Mouse (Mus musculus): Measurements from ENCODE around the gene Mep1a. TPM values are rescaled to one million over a fixed set of nuclear protein-coding genes. Genes with fewer than 3 reads are reported as not detected.

Mep1a gene
- polyA plus RNA-seq, 1 experiment: 451 TPM

DNA sequence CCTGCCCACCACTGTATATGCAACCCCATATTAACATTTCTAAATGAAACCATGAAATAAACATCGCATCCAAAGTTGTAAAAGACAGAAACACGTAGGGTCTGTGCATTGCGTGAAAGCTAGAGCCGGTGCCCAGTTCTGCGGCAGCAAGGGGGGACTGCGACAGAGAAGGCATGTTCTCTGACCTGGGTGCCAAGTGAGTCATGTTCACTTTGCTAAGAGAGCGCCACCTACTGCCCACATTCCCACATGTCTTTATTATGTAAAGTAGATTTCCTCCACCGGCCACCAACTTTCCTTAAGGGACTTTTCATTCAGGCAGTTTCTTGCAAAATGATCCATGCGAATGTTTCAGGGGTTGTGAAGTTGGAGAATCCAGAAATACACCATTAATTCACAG lies 44.0 kb downstream of the Mep1a start:
- WGBS: 11% methylated on average over 9 of the region's 9 CpGs
- no peak overlapping the region for H3K27ac ChIP-seq (ENCODE audit: insufficient read depth, low read depth, low read length)
- H3K27me3 ChIP-seq (replicated peaks; ENCODE audit: control insufficient read depth, insufficient read depth, low read length): no peaks in the 10 kb centered on the region
- H3K36me3 ChIP-seq (ENCODE audit: control insufficient read depth, insufficient read depth, low read length): no peaks in the 10 kb centered on the region
- TF ChIP-seq POLR2A (IDR thresholded peaks at IDR 0.05; ENCODE audit: low read depth, low read length): no peak
- TF ChIP-seq CTCF (conservative IDR thresholded peaks at IDR 0.05; ENCODE audit: insufficient read depth, insufficient read length, low read depth, low read length): peak; percentile 77
- peak; percentile 83 for DNase-seq
- H3K4me3 ChIP-seq (ENCODE audit: insufficient read depth, low read depth, low read length): no peak overlapping the region
- H3K4me1 ChIP-seq (ENCODE audit: control insufficient read depth, insufficient read depth, low read length): peaks cover 2% of the 10 kb centered on the region; the same call in 1 of the 2 replicates

GRCm38 (mm10) chr17:43451216-43451615 lies 51.4 kb downstream of the Mep1a start:
- Histone ChIP-seq H3K4me1 (ENCODE audit: control insufficient read depth, insufficient read depth, low read length) (no peaks in the 10 kb centered on the region), H3K27ac (ENCODE audit: insufficient read depth, low read depth, low read length) (no peak overlapping the region), H3K4me3 (ENCODE audit: insufficient read depth, low read depth, low read length) (no peak overlapping the region), H3K36me3 (ENCODE audit: control insufficient read depth, insufficient read depth, low read length) (no peaks in the 10 kb centered on the region), H3K27me3 (replicated peaks; ENCODE audit: control insufficient read depth, insufficient read depth, low read length) (no peaks in the 10 kb centered on the region)
- 100% methylated on average over 1 of the region's 1 CpGs for WGBS
- TF ChIP-seq CTCF (conservative IDR thresholded peaks at IDR 0.05; ENCODE audit: insufficient read depth, insufficient read length, low read depth, low read length) (no peak), POLR2A (IDR thresholded peaks at IDR 0.05; ENCODE audit: low read depth, low read length) (no peak)
- DNase-seq: no peak

- DNase-seq: no peak
- Histone ChIP-seq H3K36me3 (ENCODE audit: control insufficient read depth, insufficient read depth, low read length) (no peaks in the 10 kb centered on the region), H3K4me1 (ENCODE audit: control insufficient read depth, insufficient read depth, low read length) (no peaks in the 10 kb centered on the region), H3K27me3 (replicated peaks; ENCODE audit: control insufficient read depth, insufficient read depth, low read length) (no peaks in the 10 kb centered on the region), H3K27ac (ENCODE audit: insufficient read depth, low read depth, low read length) (no peak overlapping the region), H3K4me3 (ENCODE audit: insufficient read depth, low read depth, low read length) (no peak overlapping the region)
- no peak for TF ChIP-seq POLR2A (IDR thresholded peaks at IDR 0.05; ENCODE audit: low read depth, low read length)
- TF ChIP-seq CTCF (conservative IDR thresholded peaks at IDR 0.05; ENCODE audit: insufficient read depth, insufficient read length, low read depth, low read length): no peak
- WGBS: 53% methylated on average over 8 of the region's 8 CpGs
Measured at GRCm38 (mm10) chr17:43434485-43434884, 68.1 kb downstream of the Mep1a start.

DNA sequence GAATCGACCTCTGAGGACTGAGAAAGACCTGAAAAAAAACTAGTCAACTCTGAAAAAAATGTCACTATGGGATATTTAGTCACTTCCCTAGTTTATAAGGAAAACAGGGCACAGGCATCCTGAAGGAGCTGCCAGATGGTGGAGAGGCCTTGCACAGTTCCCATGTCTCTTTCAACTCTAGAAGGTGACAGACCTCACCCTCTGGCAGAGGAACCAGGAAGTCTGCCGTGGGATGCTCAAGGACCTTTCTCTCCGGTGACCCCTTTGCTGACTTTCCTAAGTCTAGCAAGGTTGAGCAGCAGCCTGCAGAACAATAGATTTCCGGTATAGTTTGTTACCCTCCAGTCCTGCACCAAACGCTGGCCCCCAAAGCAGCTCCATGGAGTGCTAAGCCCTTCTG lies 70.9 kb downstream of the Mep1a start:
- Histone ChIP-seq H3K27ac (ENCODE audit: insufficient read depth, low read depth, low read length) (no peak overlapping the region), H3K4me1 (ENCODE audit: control insufficient read depth, insufficient read depth, low read length) (no peaks in the 10 kb centered on the region), H3K36me3 (ENCODE audit: control insufficient read depth, insufficient read depth, low read length) (no peaks in the 10 kb centered on the region), H3K27me3 (replicated peaks; ENCODE audit: control insufficient read depth, insufficient read depth, low read length) (no peaks in the 10 kb centered on the region), H3K4me3 (ENCODE audit: insufficient read depth, low read depth, low read length) (no peak overlapping the region)
- DNase-seq: peak; percentile 44
- TF ChIP-seq POLR2A (IDR thresholded peaks at IDR 0.05; ENCODE audit: low read depth, low read length) (no peak), CTCF (conservative IDR thresholded peaks at IDR 0.05; ENCODE audit: insufficient read depth, insufficient read length, low read depth, low read length) (no peak)
- 48% methylated on average over 5 of the region's 5 CpGs for WGBS

Other genes with a start within 250 kb of the Mep1a start
- gene Adgrf1, start 232.5 kb downstream of the Mep1a start, polyA plus RNA-seq (2012; rRNA removed): 0.92 and 1.8 TPM in 2 replicates
- gene Adgrf5, start 142.4 kb downstream of the Mep1a start, polyA plus RNA-seq (2012; rRNA removed): 35.5 and 41.7 TPM in 2 replicates
- not detected in 2 replicates for gene Ankrd66, start 40.8 kb upstream of the Mep1a start, polyA plus RNA-seq (2012; rRNA removed)
- gene Pla2g7, start 65.3 kb upstream of the Mep1a start, polyA plus RNA-seq (2012; rRNA removed): 12.9 and 13.4 TPM in 2 replicates
- gene Tdrd6, start 127.5 kb upstream of the Mep1a start, polyA plus RNA-seq (2012; rRNA removed): 0.23 and 0.34 TPM in 2 replicates
- 2.2 and 3.1 TPM in 2 replicates for gene Slc25a27, start 164.4 kb upstream of the Mep1a start, polyA plus RNA-seq (2012; rRNA removed)
- gene Cyp39a1, start 164.6 kb upstream of the Mep1a start, polyA plus RNA-seq (2012; rRNA removed): 2.6 and 3.6 TPM in 2 replicates